Mouse (Mus musculus) adrenal gland, adult 8-10 months (tissue): Measurements from ENCODE around the gene Slc7a10. TPM values are rescaled to one million over a fixed set of nuclear protein-coding genes. Genes with fewer than 3 reads are reported as not detected.

Experiments used
- total RNA-seq, 4 experiments: library from RNA; stranded (reverse); gene quantifications; 2 replicates each; pipeline ENCODE4 v1.2.4; 2022

Gene Slc7a10
- total RNA-seq, 4 experiments from 2014 or later, result 12.2 to 29.7 (median 14.9) TPM

Other genes with a start within 250 kb of the Slc7a10 start
- gene Cebpg, start 129.8 kb upstream of the Slc7a10 start, total RNA-seq, result 10 to 100 TPM; 41.4 to 46.2 (median 44.0) TPM
- gene Cebpa, start 67.1 kb upstream of the Slc7a10 start, total RNA-seq, result 100 to 1,000 TPM in 2 of 4 experiments, 10 to 100 TPM in 2; 45.2 to 106 (median 92.9) TPM
- 10 to 100 TPM; 21.8 to 24.6 (median 24.3) TPM for gene Lrp3, start 29.1 kb downstream of the Slc7a10 start, total RNA-seq
- gene Gpatch1, start 132.1 kb downstream of the Slc7a10 start, total RNA-seq, result 10 to 100 TPM; 17.8 to 22.9 (median 18.9) TPM
- 1 to 10 TPM; 1.9 to 3.3 (median 2.9) TPM for gene Rhpn2, start 147.8 kb downstream of the Slc7a10 start, total RNA-seq
- 1 to 10 TPM; 6.7 to 9.5 (median 7.8) TPM for gene Faap24, start 210.5 kb downstream of the Slc7a10 start, total RNA-seq
- 10 to 100 TPM; 18.7 to 30.1 (median 22.7) TPM for gene Cep89, start 210.7 kb downstream of the Slc7a10 start, total RNA-seq